Mouse (Mus musculus): ENCODE results near the gene Rabl3. TPM values are rescaled to one million over a fixed set of nuclear protein-coding genes. Genes with fewer than 3 reads are reported as not detected.
A peak's percentile ranks its signal among the peaks of the same experiment; 100 is the strongest.

Gene Rabl3
- total RNA-seq (2021), result 1 to 10 TPM; 6.0 to 6.8 TPM
- long read RNA-seq, experiment 1, partial matches to known transcripts, result 0 of 4 reads
- long read RNA-seq, experiment 1, other reads (novel, unspliced or antisense), result 1 of 4 reads
- long read RNA-seq, experiment 2, partial matches to known transcripts, result 0 of 5 reads
- long read RNA-seq, experiment 2, other reads (novel, unspliced or antisense), result 0 of 5 reads

DNA sequence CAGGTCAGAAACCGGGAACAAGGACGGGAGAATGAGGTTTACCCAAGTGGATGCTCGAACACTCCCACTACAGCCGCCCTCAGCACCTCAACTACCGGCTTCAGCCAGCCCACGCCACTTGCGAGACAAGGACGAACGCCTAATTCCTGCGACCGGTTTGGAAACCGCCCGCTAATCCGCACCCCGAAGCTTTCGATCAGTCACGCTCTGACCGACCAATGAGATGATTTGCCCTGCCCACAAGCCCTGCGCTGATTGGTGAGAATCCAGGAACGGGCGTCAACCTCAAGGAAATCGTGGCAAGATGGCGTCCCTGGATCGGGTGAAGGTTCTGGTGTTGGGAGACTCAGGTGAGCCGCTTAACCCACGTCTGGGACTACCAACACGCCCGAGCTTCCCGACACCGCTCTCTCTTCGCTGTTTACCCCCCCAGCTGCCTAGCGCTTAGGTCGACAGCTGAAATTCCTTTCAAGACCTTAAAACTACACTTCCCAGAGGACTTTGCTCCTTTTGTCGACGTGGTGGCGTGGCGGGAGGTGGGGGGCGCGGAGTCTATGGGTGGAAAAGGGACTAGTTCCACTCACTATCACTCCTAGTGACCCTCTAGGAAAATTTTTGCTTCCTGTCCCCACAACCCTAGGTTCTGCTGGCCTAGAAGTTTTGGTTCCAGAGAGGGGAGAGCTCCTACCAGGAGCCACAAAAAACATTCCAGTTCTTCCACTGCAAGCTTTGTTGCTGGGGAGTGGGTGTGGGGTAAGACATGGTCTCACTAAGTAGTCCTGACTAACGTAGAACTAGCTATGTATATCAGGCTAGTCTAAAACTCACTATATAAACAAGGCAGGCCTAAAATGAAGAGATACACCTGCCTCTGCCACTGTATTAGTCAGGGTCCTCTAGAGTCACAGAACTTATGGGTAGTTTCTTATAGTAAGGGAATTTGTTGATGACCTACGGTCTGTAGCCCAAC lies at the start of gene Rabl3, which contains the start of gene Gtf2e1:
Rabl3 (plus strand) TSS at position 275 of the 970 bp plus-strand sequence.
Gtf2e1 (minus strand) TSS at position 179 of the 970 bp plus-strand sequence.
- intact Hi-C loops (cut with DNase I; ENCODE audit: low total_unique reads), result no loop called here

GRCm38 (mm10) chr16:37495017-37495416 lies 44.7 kb upstream of the Rabl3 start:
- DNase-seq, result no peak
- intact Hi-C loops (cut with DNase I; ENCODE audit: low total_unique reads), result no loop called here

More for the DNA sequence above, at the start of gene Rabl3, which contains the start of gene Gtf2e1:
- DNase-seq, result peak; percentile 96

GRCm38 (mm10) chr16:37498581-37498980 lies 41.1 kb upstream of the Rabl3 start:
- no peak for DNase-seq
- intact Hi-C loops (cut with DNase I; ENCODE audit: low total_unique reads), result no loop called here

DNA sequence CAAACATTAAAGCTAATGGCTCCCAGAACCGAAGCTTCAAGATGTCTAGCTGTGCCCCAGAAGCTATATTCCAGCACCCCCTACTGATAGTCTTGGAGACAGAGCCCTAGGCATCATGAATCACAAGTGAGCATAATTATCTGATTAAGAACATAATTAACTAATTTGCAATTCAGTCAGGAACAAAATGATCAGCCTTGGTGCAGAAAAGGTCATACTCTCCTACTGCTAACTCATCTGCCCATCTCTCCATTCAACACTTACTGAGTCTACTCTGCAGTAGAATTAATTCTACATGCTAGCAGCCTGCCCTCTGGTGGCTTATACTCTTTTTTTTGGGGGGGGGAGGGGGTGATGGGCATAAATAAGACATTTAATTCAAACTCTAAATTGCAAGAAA lies 35.2 kb upstream of the Rabl3 start:
- intact Hi-C loops (cut with DNase I; ENCODE audit: low total_unique reads), result no loop called here
- no peak for DNase-seq

GRCm38 (mm10) chr16:37506751-37507150 lies 32.9 kb upstream of the Rabl3 start:
- no peak for DNase-seq
- intact Hi-C loops (cut with DNase I; ENCODE audit: low total_unique reads), result no loop called here

DNA sequence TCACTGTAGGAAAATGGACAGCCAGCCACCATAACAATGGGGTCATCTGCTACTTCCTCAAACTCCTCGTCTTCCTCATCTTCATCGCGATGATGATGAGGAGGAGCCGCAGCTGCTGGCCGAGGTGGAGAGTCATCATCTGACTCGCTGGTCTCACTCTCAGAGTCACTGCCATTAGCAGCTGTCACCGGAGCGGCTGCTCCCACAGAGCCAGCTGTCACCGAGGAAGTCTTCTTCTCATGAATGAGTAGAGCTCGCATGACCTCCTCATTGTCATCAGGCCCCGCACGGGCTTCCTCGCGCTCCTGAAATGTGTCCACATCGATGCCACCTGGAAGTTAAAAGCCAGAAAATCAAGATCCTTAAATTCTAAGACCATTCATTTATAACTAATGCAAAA lies 28.2 kb upstream of the Rabl3 start:
- intact Hi-C loops (cut with DNase I; ENCODE audit: low total_unique reads), result no loop called here
- DNase-seq, result no peak

- intact Hi-C loops (cut with DNase I; ENCODE audit: low total_unique reads), result no loop called here
Observed at GRCm38 (mm10) chr16:37514644-37515043, 25.0 kb upstream of the Rabl3 start.

GRCm38 (mm10) chr16:37516376-37516993 lies 23.2 kb upstream of the Rabl3 start:
- no peak for DNase-seq
- intact Hi-C loops (cut with DNase I; ENCODE audit: low total_unique reads), result no loop called here

More at GRCm38 (mm10) chr16:37514644-37515043, 25.0 kb upstream of the Rabl3 start:
- no peak for DNase-seq

- intact Hi-C loops (cut with DNase I; ENCODE audit: low total_unique reads), result no loop called here
- no peak for DNase-seq
Observed at GRCm38 (mm10) chr16:37517596-37518211, 22.0 kb upstream of the Rabl3 start.

- intact Hi-C loops (cut with DNase I; ENCODE audit: low total_unique reads), result no loop called here
- DNase-seq, result no peak
Observed at GRCm38 (mm10) chr16:37518662-37519061, 21.0 kb upstream of the Rabl3 start.

GRCm38 (mm10) chr16:37519721-37520120 lies 20.0 kb upstream of the Rabl3 start:
- intact Hi-C loops (cut with DNase I; ENCODE audit: low total_unique reads), result no loop called here
- DNase-seq, result no peak

DNA sequence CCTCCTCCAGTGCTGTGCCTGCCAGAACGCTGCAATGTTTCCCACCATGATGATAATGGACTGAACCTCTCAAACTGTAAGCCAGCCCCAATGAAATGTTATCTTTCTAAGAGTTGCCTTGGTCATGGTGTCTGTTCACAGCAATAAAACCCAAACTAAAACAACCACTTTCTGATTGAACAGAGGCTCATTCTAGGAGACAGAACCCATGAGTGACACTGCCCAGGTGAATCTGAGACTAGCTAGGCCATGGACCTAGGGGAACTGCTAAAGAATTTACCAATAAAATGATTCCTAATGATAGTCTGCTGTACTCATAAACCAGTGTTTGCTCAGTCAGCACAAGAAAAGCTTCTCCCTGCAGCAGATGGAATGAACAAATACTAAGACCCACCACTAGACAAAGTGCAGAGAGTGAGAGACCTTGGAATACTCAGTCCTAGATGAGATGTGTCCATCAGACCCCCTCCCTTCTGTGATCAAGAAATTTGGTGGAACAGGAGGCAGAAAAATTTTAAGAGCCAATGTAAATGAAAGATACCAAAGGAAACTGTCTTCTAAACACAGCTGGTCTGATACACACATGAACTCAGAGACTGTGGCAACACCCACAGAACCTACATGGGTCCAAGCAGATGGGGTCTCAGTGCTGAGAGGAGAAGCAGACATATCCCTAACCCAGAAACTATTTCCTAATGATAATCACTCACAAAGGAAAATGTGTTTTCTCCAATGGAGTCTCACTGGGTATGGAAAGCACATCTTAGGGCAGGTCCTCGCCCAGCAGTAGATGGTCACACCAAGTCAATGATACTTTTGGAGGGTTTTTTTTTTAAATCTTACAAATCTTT lies 19.3 kb upstream of the Rabl3 start:
- DNase-seq, result no peak
- intact Hi-C loops (cut with DNase I; ENCODE audit: low total_unique reads), result no loop called here

- no peak for DNase-seq
- intact Hi-C loops (cut with DNase I; ENCODE audit: low total_unique reads), result no loop called here
Observed at GRCm38 (mm10) chr16:37522100-37522697, 17.5 kb upstream of the Rabl3 start.

GRCm38 (mm10) chr16:37525121-37525520 lies 14.6 kb upstream of the Rabl3 start:
- intact Hi-C loops (cut with DNase I; ENCODE audit: low total_unique reads), result no loop called here
- DNase-seq, result no peak

DNA sequence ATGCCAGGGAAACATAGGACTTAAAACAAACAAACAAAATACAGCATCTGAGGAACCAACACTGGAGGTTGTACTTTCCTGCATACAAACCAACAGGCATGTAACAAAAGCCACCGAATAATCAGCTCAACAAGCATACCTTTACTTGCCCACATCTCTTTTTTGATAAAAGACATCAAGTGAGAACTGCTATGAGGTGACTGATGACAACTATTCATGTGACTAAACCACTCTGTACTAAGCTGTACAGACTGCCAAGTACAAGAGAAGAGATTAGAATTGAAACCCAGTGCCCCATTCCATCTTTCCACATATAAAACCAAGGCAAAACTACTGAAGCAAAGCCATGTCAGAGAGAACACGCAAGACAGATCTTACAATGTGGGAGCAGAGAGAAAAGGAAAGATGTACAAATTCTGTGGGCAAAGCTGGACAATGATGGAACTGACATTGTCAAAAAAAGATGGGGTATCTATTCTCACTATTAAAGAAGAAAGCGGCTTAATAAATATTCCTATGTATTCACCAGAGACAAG lies 12.9 kb upstream of the Rabl3 start:
- intact Hi-C loops (cut with DNase I; ENCODE audit: low total_unique reads), result no loop called here
- no peak for DNase-seq

DNA sequence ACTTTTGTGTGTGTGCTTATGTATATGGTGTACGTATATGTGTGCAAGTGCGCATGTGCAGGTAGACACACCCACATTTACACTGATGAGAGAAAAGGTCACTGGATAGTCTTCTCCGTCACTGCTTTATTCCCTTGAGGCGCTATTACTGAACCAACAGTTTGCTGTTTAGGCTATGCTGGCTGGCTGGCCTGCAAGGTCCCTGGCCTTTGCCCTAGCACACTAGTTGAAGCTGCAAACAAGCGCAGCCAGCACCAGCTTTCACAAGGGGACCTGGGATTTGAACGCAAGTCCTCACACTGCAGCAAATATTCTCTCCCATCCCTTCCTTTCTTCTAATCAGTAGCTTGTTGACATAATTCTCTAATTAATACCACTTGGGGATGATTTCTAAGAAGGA lies 9.5 kb upstream of the Rabl3 start:
- intact Hi-C loops (cut with DNase I; ENCODE audit: low total_unique reads), result no loop called here
- DNase-seq, result no peak

GRCm38 (mm10) chr16:37532046-37532445 lies 7.6 kb upstream of the Rabl3 start:
- no peak for DNase-seq
- intact Hi-C loops (cut with DNase I; ENCODE audit: low total_unique reads), result no loop called here

- intact Hi-C loops (cut with DNase I; ENCODE audit: low total_unique reads), result no loop called here
- DNase-seq, result no peak
Observed at GRCm38 (mm10) chr16:37533369-37534068, 6.2 kb upstream of the Rabl3 start.

Data from gastrocnemius, postnatal 14 days (tissue).